Mouse (Mus musculus): ENCODE measurements at regions not wholly inside any gene's neighbourhood (a gene's known extent, or its start where the extent isn't known, plus 50 kb on each side); places are given as distances from the start of the nearest gene placed in this dataset.

GRCm38 (mm10) chr7:72481275-72481674 lies 174.9 kb upstream of the Mctp2 start:
- TF ChIP-seq POLR2A (IDR thresholded peaks at IDR 0.05; ENCODE audit: borderline replicate concordance, extremely low read depth, insufficient read depth, insufficient read length, poor library complexity, severe bottlenecking), result no peak
- TF ChIP-seq CTCF (IDR thresholded peaks at IDR 0.05; ENCODE audit: borderline replicate concordance, extremely low read depth, insufficient read depth, insufficient read length), result no peak

Measured in brain, embryonic 14.5 days (tissue).